Mouse (Mus musculus): ENCODE measurements at regions not wholly inside any gene's neighbourhood (a gene's known extent, or its start where the extent isn't known, plus 50 kb on each side); places are given as distances from the start of the nearest gene placed in this dataset.

DNA sequence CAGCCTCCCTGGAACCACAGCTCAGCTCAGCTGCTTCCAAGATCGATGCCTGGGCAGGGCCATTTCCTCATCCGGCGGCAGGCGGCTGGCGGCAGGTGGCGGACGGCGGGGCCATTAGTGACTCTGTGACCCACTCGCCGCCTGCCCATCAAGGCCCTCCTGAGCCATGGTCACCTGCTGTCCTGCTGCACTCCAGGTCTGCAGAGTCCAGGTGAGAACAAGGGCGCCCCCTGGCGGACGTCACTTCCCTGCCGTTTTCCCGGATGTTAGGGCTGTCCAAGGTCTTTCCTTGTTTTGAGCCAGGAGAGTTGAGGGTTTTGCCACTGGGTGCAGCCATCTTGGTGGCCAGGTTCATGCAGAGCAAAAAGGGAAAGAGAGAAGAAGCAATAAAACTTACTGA, 134.7 kb downstream of the Katnal1 start:
- peak; percentile 45 for TF ChIP-seq CTCF (IDR thresholded peaks at IDR 0.05; ENCODE audit: extremely low read depth, insufficient read depth, low read length)
- TF ChIP-seq POLR2A (IDR thresholded peaks at IDR 0.05; ENCODE audit: extremely low read depth, insufficient read depth, low read length) = no peak
